Mouse (Mus musculus): ENCODE results near the gene Cd200. TPM values are rescaled to one million over a fixed set of nuclear protein-coding genes. Genes with fewer than 3 reads are reported as not detected.

Cd200 gene
- polyA plus RNA-seq, 1 experiment from 2014 or later = 424 TPM

DNA sequence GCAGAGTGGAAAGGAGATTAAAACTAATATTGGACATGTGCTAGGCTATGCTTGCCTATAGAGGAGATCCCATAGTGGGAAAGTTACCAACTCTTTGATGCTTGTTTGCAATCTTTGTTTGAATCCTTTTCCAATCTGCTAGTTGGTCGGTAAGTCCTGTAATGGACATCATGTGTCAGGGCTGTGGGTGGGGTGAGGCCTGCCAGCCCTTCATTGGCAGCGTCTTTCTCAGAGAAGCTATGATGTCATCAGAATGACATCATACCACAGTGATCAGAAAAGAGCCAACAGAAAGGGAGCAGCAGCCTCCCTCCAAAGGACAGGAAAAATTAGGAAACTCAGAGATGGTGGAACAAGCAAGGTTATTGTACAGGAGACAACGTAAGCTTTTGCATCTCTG lies 9.4 kb downstream of the Cd200 start:
- Histone ChIP-seq H3K9me3 (ENCODE audit: low read length) (no peaks in the 10 kb centered on the region), H3K9ac (replicated peaks; ENCODE audit: low read depth) (no peak overlapping the region), H3K27me3 (replicated peaks; ENCODE audit: insufficient read depth, low read length) (no peaks in the 10 kb centered on the region), H3K4me2 (replicated peaks; ENCODE audit: low read depth, low read length) (no peak overlapping the region), H3K36me3 (ENCODE audit: insufficient read depth, low read length) (no peaks in the 10 kb centered on the region; the same call in 1 of the 2 replicates), H3K4me3 (ENCODE audit: low read depth, low read length) (no peak overlapping the region), H3K27ac (ENCODE audit: low read length) (peak overlapping the region; percentile 22; the same call in 1 of the 2 replicates), H3K4me1 (ENCODE audit: insufficient read depth, low read depth, low read length) (peaks cover 25% of the 10 kb centered on the region; the same call in 1 of the 2 replicates)
- DNase-seq (ENCODE audit: low spot score) = peak; percentile 36
- WGBS = 65% methylated on average over 3 of the region's 3 CpGs
- no peak for TF ChIP-seq EP300 (IDR thresholded peaks at IDR 0.05)
- TF ChIP-seq CTCF (IDR thresholded peaks at IDR 0.05) = no peak
- peak; percentile 26; the same call in 1 of the 2 replicates for ATAC-seq

DNA sequence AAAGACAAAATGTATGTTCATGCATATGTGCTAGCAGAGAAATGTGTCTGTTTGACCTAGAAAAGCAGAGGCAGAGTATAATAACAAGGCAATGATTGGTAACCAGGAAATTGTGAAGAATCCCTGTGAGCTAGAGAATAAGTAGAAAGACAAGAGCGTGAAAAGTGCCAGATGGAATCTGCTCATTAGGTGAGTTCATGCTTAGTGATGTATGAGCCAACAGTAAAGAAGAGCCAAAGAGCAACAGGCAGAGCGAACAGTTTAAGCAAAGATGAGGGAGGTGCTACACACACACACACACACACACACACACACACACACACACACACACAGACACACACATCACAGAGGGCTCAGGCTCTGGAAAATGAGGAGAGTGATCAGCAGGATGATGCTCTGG lies 11.4 kb downstream of the Cd200 start:
- no peak for ATAC-seq
- no peak overlapping the region for H3K4me3 ChIP-seq (ENCODE audit: low read depth, low read length)

DNA sequence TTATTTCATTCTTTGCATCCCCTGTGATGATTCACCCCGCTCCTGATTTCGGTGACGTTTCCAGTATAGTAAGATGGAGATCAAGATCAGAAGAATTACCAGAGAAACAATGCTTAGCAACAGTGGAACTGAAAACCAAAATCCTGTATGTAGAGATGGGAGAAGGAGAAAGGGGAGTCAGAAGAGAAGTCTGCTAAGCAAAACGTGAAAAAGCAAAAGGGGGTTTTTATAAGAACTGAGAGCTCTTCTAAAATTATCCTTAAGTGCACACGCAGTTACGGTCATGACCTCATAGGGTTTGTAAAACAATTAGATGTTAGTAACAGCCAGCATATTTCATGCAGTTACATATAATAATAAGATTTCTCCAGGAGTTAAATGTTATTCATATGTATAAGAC lies 16.6 kb downstream of the Cd200 start:
- WGBS = 80% methylated on average over 6 of the region's 6 CpGs
- no peaks in the 10 kb centered on the region for H3K4me1 ChIP-seq (ENCODE audit: insufficient read depth, low read depth, low read length)

More for the DNA sequence above, 11.4 kb downstream of the Cd200 start:
- no peak for DNase-seq (ENCODE audit: low spot score)
- WGBS = 83% methylated on average over 2 of the region's 2 CpGs
- Histone ChIP-seq H3K9ac (replicated peaks; ENCODE audit: low read depth) (no peak overlapping the region), H3K4me1 (ENCODE audit: insufficient read depth, low read depth, low read length) (peaks cover 25% of the 10 kb centered on the region; the same call in 1 of the 2 replicates), H3K9me3 (ENCODE audit: low read length) (no peaks in the 10 kb centered on the region), H3K36me3 (ENCODE audit: insufficient read depth, low read length) (no peaks in the 10 kb centered on the region; the same call in 1 of the 2 replicates), H3K4me2 (replicated peaks; ENCODE audit: low read depth, low read length) (no peak overlapping the region), H3K27ac (ENCODE audit: low read length) (no peak overlapping the region), H3K27me3 (replicated peaks; ENCODE audit: insufficient read depth, low read length) (no peaks in the 10 kb centered on the region)
- TF ChIP-seq EP300 (IDR thresholded peaks at IDR 0.05) (no peak), CTCF (IDR thresholded peaks at IDR 0.05) (no peak)

DNA sequence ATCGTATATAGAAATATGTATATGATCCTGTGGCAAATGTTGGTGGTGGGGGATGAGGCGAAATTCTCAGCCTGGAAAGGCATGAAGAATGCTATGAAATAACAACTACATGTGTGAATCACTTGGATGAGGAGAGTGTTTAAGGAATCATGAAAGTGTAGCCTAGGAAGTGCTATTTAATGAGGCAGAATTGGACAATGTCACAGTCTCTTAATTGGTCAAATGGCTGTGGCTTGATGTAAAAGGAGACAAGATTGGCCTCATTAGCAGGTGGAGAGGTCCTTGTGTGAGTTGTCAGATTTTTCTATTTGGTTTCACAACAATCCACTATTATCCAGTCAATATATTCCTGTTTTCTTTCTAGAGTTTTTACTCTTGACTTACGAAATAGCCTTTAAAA lies 17.2 kb downstream of the Cd200 start:
- Histone ChIP-seq H3K4me3 (ENCODE audit: low read depth, low read length) (no peak overlapping the region), H3K9ac (replicated peaks; ENCODE audit: low read depth) (no peak overlapping the region), H3K27me3 (replicated peaks; ENCODE audit: insufficient read depth, low read length) (no peaks in the 10 kb centered on the region), H3K4me1 (ENCODE audit: insufficient read depth, low read depth, low read length) (no peaks in the 10 kb centered on the region), H3K36me3 (ENCODE audit: insufficient read depth, low read length) (no peaks in the 10 kb centered on the region; the same call in 1 of the 2 replicates), H3K27ac (ENCODE audit: low read length) (no peak overlapping the region), H3K9me3 (ENCODE audit: low read length) (no peaks in the 10 kb centered on the region), H3K4me2 (replicated peaks; ENCODE audit: low read depth, low read length) (no peak overlapping the region)
- TF ChIP-seq CTCF (IDR thresholded peaks at IDR 0.05) (no peak), EP300 (IDR thresholded peaks at IDR 0.05) (no peak)
- ATAC-seq = no peak
- DNase-seq (ENCODE audit: low spot score) = no peak
- 86% methylated on average over 3 of the region's 3 CpGs for WGBS

More for the DNA sequence above, 16.6 kb downstream of the Cd200 start:
- DNase-seq (ENCODE audit: low spot score) = no peak
- Histone ChIP-seq H3K4me3 (ENCODE audit: low read depth, low read length) (no peak overlapping the region), H3K27me3 (replicated peaks; ENCODE audit: insufficient read depth, low read length) (no peaks in the 10 kb centered on the region), H3K36me3 (ENCODE audit: insufficient read depth, low read length) (no peaks in the 10 kb centered on the region; the same call in 1 of the 2 replicates), H3K9me3 (ENCODE audit: low read length) (no peaks in the 10 kb centered on the region), H3K27ac (ENCODE audit: low read length) (no peak overlapping the region), H3K9ac (replicated peaks; ENCODE audit: low read depth) (no peak overlapping the region), H3K4me2 (replicated peaks; ENCODE audit: low read depth, low read length) (no peak overlapping the region)
- no peak for TF ChIP-seq EP300 (IDR thresholded peaks at IDR 0.05)
- ATAC-seq = no peak

DNA sequence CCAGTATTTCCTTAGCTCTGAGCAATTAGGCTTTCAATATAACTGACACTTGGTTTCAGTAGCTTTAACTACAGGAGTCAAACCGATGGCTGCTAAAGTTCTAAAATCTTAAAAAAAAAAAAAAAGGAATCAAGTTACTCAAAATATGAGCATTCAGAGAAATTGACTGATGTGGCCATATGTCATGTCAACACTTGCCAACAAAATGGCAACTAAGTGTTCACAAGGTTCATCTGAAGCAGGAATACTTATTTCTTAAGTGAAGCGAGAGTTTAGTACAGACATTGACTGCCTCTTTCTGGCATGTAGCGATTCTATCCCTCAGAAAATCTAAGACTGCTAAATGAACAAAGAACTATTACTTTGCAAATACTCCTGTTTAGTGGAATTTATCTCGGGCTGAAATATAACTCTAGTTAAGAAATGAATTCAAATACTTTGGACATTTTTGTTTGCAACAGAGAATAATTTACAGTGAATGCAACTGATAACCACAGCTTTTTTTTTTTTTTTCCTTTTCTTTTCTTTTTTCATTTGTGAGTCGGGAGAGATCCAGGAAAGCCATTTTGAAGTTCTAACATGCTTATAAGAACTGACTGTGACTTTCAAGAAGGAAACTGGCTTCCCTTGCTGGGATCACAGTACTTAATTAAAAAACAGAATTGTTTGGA lies 18.4 kb downstream of the Cd200 start:
- ATAC-seq (no peak), DNase-seq (ENCODE audit: low spot score) (no peak)
- no peaks in the 10 kb centered on the region; the same call in 1 of the 2 replicates for H3K36me3 ChIP-seq (ENCODE audit: insufficient read depth, low read length)
- H3K4me1 ChIP-seq (ENCODE audit: insufficient read depth, low read depth, low read length) = no peaks in the 10 kb centered on the region
- no peaks in the 10 kb centered on the region for H3K9me3 ChIP-seq (ENCODE audit: low read length)
- H3K4me3 ChIP-seq (ENCODE audit: low read depth, low read length) = no peak overlapping the region
- WGBS = 49% methylated on average over 5 of the region's 5 CpGs
- no peak overlapping the region for H3K4me2 ChIP-seq (replicated peaks; ENCODE audit: low read depth, low read length)
- TF ChIP-seq EP300 (IDR thresholded peaks at IDR 0.05) = no peak
- TF ChIP-seq CTCF (IDR thresholded peaks at IDR 0.05) = no peak
- no peaks in the 10 kb centered on the region for H3K27me3 ChIP-seq (replicated peaks; ENCODE audit: insufficient read depth, low read length)
- no peak overlapping the region; the same call in 1 of the 2 replicates for H3K9ac ChIP-seq (replicated peaks; ENCODE audit: low read depth)
- peak overlapping the region; percentile 21; the same call in 1 of the 2 replicates for H3K27ac ChIP-seq (ENCODE audit: low read length)

DNA sequence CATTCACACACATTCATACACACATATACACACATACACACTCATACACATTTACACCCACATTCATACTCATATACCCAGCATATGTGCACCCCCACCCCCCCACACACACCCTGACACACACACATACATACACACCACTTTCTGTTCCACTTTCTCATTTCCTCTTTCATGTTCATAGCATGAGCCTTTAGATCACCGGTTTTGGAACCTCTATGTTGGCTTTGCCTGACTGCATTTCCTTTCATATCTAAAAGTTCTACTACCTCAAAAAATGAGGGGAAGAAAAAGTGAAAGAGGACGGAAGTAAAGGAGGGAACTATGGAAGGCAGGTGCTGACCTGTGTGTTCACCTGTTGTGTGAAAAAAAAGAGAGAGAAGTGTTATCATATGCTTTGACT lies 19.0 kb downstream of the Cd200 start:
- 69% methylated on average over 2 of the region's 2 CpGs for WGBS
- no peaks in the 10 kb centered on the region; the same call in 1 of the 2 replicates for H3K36me3 ChIP-seq (ENCODE audit: insufficient read depth, low read length)

More for the DNA sequence above, 19.0 kb downstream of the Cd200 start:
- no peak overlapping the region for H3K27ac ChIP-seq (ENCODE audit: low read length)
- H3K9ac ChIP-seq (replicated peaks; ENCODE audit: low read depth) = no peak overlapping the region
- DNase-seq (ENCODE audit: low spot score) (no peak), ATAC-seq (no peak)
- no peak for TF ChIP-seq CTCF (IDR thresholded peaks at IDR 0.05)
- H3K4me2 ChIP-seq (replicated peaks; ENCODE audit: low read depth, low read length) = no peak overlapping the region
- no peaks in the 10 kb centered on the region for H3K9me3 ChIP-seq (ENCODE audit: low read length)
- H3K4me1 ChIP-seq (ENCODE audit: insufficient read depth, low read depth, low read length) = no peaks in the 10 kb centered on the region
- H3K27me3 ChIP-seq (replicated peaks; ENCODE audit: insufficient read depth, low read length) = no peaks in the 10 kb centered on the region
- no peak overlapping the region for H3K4me3 ChIP-seq (ENCODE audit: low read depth, low read length)

Measured in lung, postnatal 0 days (tissue).